Mouse (Mus musculus) neutrophil, adult 83 days (primary cell): ENCODE measurements around the gene Ccdc47. TPM values are rescaled to one million over a fixed set of nuclear protein-coding genes. Genes with fewer than 3 reads are reported as not detected.

Experiments
- total RNA-seq, 2 experiments: library from RNA; stranded (reverse); gene quantifications; one replicate each; pipeline ENCODE4 v1.2.4; 2023

Ccdc47 gene
- 10 to 100 TPM; 35.7 to 40.9 TPM for total RNA-seq

GRCm38 (mm10) chr11:106215927-106216729 lies at the start of gene Ccdc47:
Gene Ccdc47, minus strand, starts transcription at chr11:106216344.

GRCm38 (mm10) chr11:106255685-106256451 lies 39.7 kb upstream of the Ccdc47 start, which contains the start of the genes Ftsj3 and Psmc5:
Gene Ftsj3, minus strand, starts transcription at chr11:106256079.
Gene Psmc5, plus strand, starts transcription at chr11:106256154.

DNA sequence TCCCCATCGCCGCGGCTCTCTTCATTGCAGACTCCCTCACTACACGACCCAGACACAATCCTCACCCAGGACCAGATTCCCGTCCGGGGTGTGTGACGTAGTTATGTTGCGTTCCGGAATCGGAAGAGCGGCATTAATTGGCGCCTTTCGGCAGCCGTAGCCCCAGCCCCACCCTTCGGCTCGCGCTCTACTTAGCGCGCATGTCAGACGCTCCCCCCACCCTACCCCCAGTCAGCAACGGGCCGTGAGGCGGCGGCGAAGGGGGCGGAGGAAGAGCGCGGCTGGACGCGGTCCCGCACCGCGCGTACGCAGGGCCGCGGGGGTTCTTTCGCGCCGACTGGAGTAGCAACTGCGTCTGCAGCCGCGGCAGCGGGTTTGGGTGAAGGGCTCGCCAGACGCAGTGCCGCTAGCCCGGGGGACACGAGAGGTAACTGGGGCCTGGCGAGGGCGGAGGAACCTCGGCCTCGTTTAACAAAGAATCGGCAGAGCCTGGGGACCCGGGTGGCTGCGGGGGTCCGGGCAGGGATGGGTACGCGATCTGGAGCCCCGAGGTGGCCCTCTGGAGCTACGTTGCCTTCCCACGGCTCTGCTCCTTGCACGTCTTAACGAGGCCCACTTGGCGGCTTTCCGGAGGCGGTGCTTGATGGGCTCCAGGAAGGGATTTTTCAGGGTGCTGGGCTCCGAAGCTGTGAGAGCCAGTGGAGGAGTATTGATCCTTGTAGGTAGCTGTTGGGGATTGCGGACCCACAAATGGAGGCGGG lies 766 bp upstream of the Ccdc47 start, which contains the start of gene Ddx42:
Gene Ddx42 (plus strand): TSS at position 197 of the 761 bp plus-strand sequence.

DNA sequence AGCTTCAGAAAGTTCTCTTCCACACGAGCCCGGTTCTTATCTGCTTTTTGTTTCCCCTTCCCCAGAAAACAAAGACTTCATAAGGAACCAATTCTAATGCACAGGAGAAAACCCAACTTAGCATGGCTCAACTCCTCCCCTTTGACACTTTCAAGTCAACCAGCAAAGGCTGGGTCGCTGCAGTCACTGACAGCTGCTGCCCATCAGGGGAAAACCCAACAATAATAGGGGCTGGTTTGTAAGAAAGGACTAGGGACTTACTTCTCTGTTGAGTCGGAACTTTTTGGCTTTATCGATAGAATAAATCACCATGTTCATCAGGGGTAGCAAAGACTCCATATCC lies 14.1 kb downstream of the Ccdc47 start, which contains the start of gene Strada:
Gene Strada (minus strand): TSS at position 46 of the 343 bp plus-strand sequence.

DNA sequence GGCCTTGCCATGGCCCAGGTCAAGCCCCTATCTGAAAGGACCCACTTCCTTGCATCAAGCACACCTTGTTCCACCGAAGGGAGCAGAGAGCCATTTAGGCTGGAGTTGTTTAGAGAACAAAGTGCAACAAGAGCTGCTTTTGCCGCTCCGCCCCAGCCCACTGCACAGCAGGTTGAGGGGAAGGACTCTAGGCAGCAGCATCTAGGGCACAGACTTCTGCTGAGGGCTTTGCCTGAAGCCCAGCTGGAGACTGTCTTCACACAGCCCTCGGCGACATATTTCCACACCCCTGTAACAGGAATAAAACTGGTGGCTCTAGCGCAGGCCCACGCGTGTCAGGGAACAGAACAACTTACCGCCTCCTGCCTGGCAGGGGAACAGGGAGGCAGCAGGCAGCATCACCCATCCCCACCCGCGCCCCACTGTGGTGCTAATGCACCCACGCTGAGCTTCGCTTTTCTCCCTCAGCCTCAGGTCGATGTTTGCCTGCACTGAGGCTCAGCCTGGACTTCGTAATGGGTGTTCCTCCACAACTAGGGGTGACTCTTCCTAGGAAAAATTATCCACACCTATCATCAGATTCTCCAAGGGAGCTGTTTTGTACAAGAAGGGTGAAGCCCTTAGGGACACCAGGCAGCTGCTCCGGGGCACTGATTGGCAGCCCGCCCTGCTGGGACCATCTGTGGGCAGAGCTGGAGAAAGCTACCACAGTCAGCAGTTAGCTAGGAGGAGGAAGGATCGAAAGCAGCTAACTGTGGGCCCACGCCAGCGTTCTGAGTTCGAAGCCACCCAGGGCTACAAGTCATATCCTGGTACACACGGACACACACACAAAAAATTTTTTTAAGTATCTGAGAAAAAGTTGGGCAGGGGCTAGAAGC lies 55.1 kb downstream of the Ccdc47 start, which contains the start of the genes Gm10840 and Limd2:
Gene Gm10840 (plus strand): TSS at position 10 of the 881 bp plus-strand sequence.
Gene Limd2 (minus strand): TSS at position 20 of the 881 bp plus-strand sequence.

Other genes starting within 250 kb of the Ccdc47 start
- gene Ace, start 248.4 kb downstream of the Ccdc47 start, total RNA-seq, result 1 to 10 TPM; 5.0 to 6.7 TPM
- gene Ace3, start 221.7 kb downstream of the Ccdc47 start, total RNA-seq, result not detected
- gene Kcnh6, start 208.2 kb downstream of the Ccdc47 start, total RNA-seq, result under 1 TPM in 1 of 2 experiments, not detected in 1; 0.35 TPM
- gene Dcaf7, start 179.5 kb downstream of the Ccdc47 start, total RNA-seq, result 10 to 100 TPM; 54.0 to 54.2 TPM
- 1 to 10 TPM; 6.3 to 7.6 TPM for gene Taco1, start 150.3 kb downstream of the Ccdc47 start, total RNA-seq
- 100 to 1,000 TPM; 157 to 191 TPM for gene Map3k3, start 131.7 kb downstream of the Ccdc47 start, total RNA-seq
- 1 to 10 TPM; 1.5 to 3.6 TPM for gene Gm10840, start 55.5 kb downstream of the Ccdc47 start, total RNA-seq
- 100 to 1,000 TPM; 377 to 397 TPM for gene Limd2, start 55.5 kb downstream of the Ccdc47 start, total RNA-seq
- 10 to 100 TPM; 21.4 to 23.2 TPM for gene Strada, start 14.2 kb downstream of the Ccdc47 start, total RNA-seq
- gene Ddx42, start 582 bp upstream of the Ccdc47 start, total RNA-seq, result 10 to 100 TPM; 37.1 to 38.6 TPM
- gene Ftsj3, start 39.7 kb upstream of the Ccdc47 start, total RNA-seq, result 10 to 100 TPM; 16.3 to 20.8 TPM
- 10 to 100 TPM; 34.9 to 37.9 TPM for gene Psmc5, start 39.8 kb upstream of the Ccdc47 start, total RNA-seq
- 10 to 100 TPM; 79.7 to 89.9 TPM for gene Smarcd2, start 56.6 kb upstream of the Ccdc47 start, total RNA-seq
- gene Tcam1, start 60.3 kb upstream of the Ccdc47 start, total RNA-seq, result under 1 TPM in 1 of 2 experiments, not detected in 1; 0.29 TPM
- not detected for gene Gh, start 85.5 kb upstream of the Ccdc47 start, total RNA-seq
- gene Cd79b, start 98.4 kb upstream of the Ccdc47 start, total RNA-seq, result 10 to 100 TPM; 10.4 to 13.1 TPM
- under 1 TPM in 1 of 2 experiments, not detected in 1; 0.09 TPM for gene Scn4a, start 136.9 kb upstream of the Ccdc47 start, total RNA-seq
- not detected for gene Prr29, start 149.1 kb upstream of the Ccdc47 start, total RNA-seq
- 10 to 100 TPM; 12.3 to 20.5 TPM for gene Icam2, start 171.7 kb upstream of the Ccdc47 start, total RNA-seq